Mouse (Mus musculus): Measurements from ENCODE around the gene Stard3. TPM values are rescaled to one million over a fixed set of nuclear protein-coding genes. Genes with fewer than 3 reads are reported as not detected.

Gene Stard3
- polyA plus RNA-seq (2012; rRNA removed) = 57.5 and 63.6 TPM in 2 replicates

DNA sequence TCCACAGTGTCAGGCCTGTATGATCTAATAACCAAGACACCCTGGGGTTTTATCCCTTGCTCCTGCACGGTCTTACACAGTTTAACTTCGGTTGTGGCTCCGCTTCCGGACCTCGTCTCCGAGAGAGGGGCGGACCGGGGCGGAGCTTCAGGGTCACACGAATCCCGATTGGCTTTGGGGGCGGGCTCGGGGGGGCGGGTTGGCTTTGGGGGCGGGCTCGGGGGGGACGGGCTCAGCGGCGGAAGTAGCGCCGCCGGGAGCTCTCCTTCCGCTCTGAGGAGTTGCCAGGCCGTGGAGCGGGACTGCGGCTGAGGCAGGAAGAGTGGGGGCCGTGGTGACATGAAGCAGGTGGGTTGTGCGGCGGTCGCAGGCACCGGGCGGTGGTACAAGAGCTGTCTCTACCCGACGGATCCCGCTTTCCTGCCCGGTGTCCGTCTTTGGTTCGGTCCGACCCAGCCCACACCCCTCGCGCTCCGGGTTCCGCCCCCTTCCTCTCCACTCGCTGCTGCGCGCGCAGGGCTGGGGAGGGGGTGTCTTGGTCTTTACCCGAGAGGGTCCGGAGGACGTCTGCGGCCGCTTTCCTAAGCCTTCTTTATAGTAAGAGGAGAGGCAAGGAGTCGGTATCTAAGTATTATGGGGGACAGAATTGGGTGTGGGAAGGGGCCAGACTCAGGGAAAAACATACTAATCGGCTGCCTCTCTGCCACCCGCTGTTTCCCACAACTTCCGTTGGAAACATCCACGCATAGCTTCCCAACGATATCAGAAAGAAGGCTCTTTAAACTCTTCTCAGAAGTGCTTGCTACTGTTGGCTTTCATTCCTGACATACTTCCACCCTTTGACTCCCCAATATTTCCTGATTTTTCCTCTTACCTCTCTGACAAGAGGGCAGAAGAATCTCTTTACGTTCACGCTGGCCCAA lies at the start of gene Stard3:
Gene Stard3, plus strand, starts transcription at position 208 of the 923 bp plus-strand sequence.

DNA sequence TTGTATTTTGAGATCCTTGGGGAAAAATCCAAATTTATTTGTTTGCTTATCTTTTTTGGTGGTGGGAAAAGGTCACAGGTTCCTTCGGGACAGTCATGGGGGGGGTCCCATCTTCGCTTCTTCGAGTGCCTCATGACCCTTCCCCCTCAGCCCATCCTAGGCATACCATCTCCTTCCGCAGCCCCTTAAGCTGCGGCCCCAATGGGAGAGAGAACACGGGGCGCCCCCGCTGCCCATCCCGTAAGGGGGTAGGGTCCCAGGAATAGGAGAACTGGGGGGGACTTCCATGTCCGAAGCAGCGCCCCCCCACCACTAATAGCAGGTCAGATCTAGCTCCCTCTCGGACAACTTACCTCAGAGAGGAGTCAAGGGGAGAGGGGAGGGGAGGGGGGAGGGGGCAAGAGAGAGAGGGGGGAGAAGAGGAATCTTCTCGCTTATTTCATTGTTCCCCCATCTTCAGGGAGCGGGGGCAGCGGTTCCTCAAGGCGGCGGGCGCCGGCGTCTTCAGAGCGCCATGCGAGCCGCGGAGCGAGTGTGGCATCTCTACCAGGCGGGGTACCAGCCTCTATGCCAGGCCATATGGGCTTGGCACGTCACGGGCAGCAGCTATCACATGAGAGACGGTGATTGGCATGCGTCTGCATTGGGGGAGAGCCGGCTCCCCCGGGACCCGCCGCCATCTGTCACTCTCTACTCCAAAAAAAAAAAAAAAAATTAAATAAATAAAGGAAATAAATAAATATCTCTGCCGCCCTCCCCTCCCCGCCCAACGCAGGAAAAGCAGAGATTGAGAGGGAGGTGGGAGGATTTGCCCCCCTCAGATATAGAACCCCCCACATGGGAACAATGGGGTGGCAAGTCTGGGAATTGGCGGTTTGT lies 28.8 kb upstream of the Stard3 start, which contains the start of gene Neurod2:
Gene Neurod2, minus strand, starts transcription at position 568 of the 879 bp plus-strand sequence.

DNA sequence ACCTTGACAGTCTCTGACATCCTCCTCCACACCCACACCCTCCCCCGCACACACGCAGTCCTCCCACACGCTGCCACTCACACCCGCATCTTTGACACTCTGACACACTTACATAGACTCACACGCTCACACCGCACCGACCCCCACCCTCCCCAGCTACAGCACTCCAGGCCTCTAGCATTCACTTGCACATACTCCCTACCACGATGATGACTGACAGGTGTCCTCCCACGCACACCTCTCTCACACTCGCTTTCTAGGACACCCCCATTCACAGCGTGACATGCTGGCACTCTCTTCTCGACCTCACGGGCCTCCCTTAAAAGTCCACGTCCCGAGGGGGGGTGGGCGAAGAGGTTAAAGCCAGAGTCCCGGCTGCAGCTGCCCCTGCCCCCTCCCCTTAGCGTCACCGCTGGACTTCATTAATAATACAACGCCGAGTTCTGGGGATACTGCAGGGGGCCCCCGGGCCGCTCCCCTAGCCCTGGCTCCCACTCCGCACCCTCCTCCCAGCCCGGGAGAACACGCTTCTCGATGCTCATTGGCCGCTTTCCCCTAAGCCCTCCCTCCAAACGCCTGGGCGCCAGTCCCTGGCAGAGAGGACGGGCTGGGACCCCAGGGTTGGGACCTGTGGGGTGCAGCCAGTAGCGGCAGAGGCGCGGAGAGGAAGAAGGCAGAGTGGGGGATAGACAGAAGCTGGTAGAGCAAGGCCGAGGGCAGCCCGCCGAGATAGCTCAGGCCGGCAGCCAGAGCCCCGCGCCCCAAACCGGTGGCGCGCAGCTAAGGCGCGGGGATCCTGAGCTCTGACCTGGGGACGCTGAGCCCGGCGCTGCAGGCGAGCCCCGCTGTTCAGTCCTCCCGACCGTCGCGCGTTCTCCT lies 9.8 kb upstream of the Stard3 start, which contains the start of gene Ppp1r1b:
Gene Ppp1r1b, plus strand, starts transcription at position 322 of the 879 bp plus-strand sequence.

DNA sequence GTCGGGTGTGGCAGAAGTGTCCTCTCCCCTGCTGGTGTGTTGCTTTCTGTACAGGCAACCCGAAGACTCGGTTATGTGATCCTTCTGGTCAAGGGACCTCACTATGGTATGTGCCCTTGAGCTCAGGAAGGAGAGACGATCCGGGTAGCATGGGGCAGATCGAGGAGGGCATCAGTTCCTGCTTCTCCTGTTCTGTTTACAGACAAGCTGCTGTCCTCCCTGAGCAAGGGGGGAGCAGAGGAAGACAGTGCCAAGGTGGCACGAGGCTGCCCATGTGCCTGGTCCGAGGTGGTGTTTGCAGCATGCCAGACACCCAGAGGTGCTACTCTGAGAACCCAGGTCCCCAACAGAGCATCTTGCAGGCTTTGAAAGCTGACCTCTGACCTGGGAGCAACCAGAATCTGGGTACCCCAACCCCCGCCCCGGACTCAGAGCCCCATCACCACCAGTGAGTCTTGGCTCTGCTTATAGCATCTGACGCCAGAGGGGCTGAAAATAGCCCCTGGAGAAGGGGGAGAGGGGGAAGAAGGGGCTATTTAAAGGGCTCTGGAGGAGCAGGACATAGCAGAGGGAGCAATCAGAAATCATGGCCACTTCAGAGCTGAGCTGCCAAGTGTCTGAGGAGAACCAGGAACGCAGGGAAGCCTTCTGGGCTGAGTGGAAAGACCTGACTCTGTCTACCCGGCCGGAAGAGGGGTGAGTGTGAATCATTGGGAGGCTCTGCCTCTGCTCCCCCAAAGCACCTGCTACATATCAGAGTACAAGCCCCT lies 25.3 kb downstream of the Stard3 start, which contains the start of gene Tcap:
Gene Tcap, plus strand, starts transcription at position 551 of the 770 bp plus-strand sequence.

DNA sequence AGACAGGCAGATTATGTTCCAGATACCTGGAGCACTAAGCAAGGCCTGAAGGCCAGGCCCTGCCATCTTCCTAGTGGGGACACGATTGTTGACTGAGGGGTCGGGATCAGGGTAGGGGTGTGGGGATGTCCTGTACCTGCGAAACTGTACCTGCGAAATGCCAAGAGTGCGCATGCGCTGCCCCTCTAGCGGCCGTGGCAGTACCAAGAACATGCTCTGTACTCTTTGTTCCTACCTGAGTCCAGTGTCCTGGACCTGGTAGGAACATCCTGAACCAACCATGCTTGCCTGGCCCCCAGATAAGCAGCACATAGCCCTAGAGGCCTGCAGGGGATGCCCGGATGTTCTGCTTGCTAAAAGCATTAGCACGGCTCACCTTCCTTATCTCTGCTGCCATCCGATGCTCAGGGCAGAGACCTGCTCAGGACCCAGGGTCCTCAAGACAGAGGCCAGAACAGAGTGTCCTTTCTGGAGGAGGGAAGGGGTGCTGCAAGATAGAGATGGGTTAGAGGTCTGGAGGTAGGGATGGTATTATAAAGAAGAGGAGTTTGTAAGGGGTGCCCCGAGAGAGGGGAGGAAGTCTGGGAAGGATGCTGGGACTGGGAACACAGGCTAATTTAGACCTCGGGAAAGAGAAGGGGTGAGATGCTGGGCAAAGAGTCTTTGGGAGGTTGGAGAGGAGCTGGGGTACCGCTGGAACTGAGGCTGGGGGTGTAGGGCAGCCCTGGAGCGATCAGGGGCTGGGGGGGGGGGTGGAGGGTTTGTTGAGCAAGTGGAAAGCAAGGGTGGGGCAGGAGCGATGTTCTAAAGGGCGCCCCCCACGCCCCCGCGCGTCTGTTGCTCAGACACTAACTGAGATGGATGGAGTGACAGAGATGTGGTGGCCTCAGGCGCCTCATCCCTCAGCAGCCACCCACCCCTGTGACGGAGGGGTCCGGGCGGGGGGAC lies 27.7 kb downstream of the Stard3 start, which contains the start of gene Pnmt:
Gene Pnmt, plus strand, starts transcription at position 813 of the 948 bp plus-strand sequence.

DNA sequence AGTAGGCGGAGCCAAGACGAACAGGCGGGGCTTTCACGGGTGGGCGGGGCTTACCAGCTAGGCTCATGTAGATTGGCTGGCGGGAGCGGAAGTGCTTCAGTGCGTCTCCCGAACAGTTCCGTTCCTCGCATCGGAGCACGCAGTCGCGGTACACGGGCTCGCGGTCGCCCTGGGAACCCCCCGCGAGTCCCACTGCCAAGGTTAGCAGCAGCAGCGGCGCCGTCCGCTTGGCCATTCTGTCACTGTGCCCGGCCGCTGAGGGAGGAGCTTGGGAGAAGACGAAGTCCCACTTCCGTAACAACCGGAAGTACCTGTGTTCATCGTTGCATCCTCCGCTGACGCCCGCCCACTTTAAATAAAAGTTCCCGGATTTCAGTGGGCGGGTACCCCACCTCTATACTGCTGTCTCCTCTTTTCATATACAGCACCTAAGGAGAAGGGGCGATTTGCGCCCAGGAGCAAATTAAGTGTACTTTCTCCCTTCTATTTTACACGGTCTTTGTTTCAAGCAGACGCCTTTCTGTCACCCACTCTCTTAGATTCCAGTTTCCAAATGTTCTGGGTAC lies 42.1 kb downstream of the Stard3 start, which contains the start of gene Pgap3:
Gene Pgap3, minus strand, starts transcription at position 330 of the 566 bp plus-strand sequence.

DNA sequence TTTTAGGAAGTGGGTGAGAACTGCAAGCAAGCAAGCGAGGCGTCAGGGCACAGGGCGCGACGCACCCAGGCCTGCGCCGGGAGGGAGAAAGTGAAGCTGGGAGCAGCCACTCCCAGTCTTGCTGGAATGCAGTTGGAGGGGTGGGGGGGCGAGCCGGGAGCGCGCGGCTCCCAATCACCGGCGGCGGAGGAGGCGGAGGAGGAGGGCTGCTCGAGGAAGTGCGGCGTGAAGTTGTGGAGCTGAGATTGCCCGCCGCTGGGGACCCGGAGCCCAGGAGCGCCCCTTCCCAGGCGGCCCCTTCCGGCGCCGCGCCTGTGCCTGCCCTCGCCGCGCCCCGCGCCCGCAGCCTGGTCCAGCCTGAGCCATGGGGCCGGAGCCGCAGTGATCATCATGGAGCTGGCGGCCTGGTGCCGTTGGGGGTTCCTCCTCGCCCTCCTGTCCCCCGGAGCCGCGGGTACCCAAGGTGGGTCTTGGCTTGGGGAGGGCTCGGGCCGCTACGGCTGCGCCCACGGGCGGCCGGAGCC lies 54.2 kb downstream of the Stard3 start, which contains the start of gene Erbb2:
Gene Erbb2, plus strand, starts transcription at position 198 of the 524 bp plus-strand sequence.

Other genes with a start within 250 kb of the Stard3 start
- 23.2 and 24.2 TPM in 2 replicates for gene Fbxl20, start 208.0 kb upstream of the Stard3 start, polyA plus RNA-seq (2012; rRNA removed)
- gene Med1, start 165.1 kb upstream of the Stard3 start, polyA plus RNA-seq (2012; rRNA removed) = 28.4 and 28.8 TPM in 2 replicates
- 16.0 and 16.2 TPM in 2 replicates for gene Cdk12, start 155.3 kb upstream of the Stard3 start, polyA plus RNA-seq (2012; rRNA removed)
- gene Neurod2, start 28.7 kb upstream of the Stard3 start, polyA plus RNA-seq (2012; rRNA removed) = 66.9 and 87.9 TPM in 2 replicates
- 35.9 and 57.7 TPM in 2 replicates for gene Ppp1r1b, start 10.0 kb upstream of the Stard3 start, polyA plus RNA-seq (2012; rRNA removed)
- gene Tcap, start 25.4 kb downstream of the Stard3 start, polyA plus RNA-seq (2012; rRNA removed) = 0.31 and 3.6 TPM in 2 replicates
- gene Pnmt, start 28.1 kb downstream of the Stard3 start, polyA plus RNA-seq (2012; rRNA removed) = 1.5 and 1.6 TPM in 2 replicates
- gene Pgap3, start 42.1 kb downstream of the Stard3 start, polyA plus RNA-seq (2012; rRNA removed) = 10.6 and 11.1 TPM in 2 replicates
- gene Erbb2, start 54.1 kb downstream of the Stard3 start, polyA plus RNA-seq (2012; rRNA removed) = 4.1 and 4.2 TPM in 2 replicates
- 186 and 206 TPM in 2 replicates for gene Mien1, start 80.6 kb downstream of the Stard3 start, polyA plus RNA-seq (2012; rRNA removed)
- 1.9 and 2.1 TPM in 2 replicates for gene Grb7, start 88.0 kb downstream of the Stard3 start, polyA plus RNA-seq (2012; rRNA removed)
- 0.08 and 0.10 TPM in 2 replicates for gene Ikzf3, start 187.7 kb downstream of the Stard3 start, polyA plus RNA-seq (2012; rRNA removed)
- 0.11 and 0.23 TPM in 2 replicates for gene Zpbp2, start 192.7 kb downstream of the Stard3 start, polyA plus RNA-seq (2012; rRNA removed)
- 105 and 111 TPM in 2 replicates for gene Ormdl3, start 229.0 kb downstream of the Stard3 start, polyA plus RNA-seq (2012; rRNA removed)
- gene Lrrc3c, start 239.9 kb downstream of the Stard3 start, polyA plus RNA-seq (2012; rRNA removed) = not detected in 2 replicates

All from central nervous system, embryonic 18 days (tissue).